8 mouse cellular contexts compared by ENCODE assay signal in the genomic region with DNA sequence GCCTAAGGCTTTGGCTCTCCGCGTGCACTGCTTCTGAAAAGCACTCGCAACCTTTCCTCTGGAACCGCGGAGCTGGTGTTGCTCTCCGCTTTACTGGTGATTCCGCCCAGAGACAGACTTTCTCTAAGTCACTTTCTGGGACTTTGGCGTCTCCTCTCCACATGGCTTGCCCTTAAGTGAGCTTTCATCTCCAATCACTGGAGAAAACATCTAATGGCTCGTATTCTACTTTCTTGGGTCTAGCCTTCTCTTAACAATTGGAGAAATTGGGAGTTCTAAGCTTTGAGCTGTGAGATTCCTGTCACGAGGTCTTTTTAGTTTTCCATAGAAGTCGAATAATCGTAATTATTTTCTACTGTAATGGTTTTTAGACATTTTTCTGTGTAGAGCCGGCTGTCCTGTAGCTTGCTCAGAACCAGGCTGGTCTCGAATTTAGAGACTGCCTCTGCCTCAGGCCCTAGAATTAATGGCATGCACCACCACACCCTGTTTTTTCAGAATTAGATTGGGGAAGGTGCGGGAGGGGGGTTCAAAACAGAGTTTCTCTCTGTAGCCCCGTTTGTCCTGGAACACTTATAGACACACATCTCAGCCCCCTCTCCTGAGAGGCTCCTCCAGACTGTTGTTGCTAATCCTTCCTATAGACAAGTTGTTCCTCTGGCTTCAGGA. TPM values are rescaled to one million over a fixed set of nuclear protein-coding genes. Genes with fewer than 3 reads are reported as not detected.
A peak's percentile ranks its signal among the peaks of the same experiment; 100 is the strongest.
DNase-seq lines count a peak whose midpoint lies in the region; ATAC-seq and TF ChIP-seq lines count a peak whose summit lies in the region.

No protein-coding gene starts in this region.

- no peaks in the 10 kb centered on the region; the same call in 1 of the 2 replicates for H3K4me1 ChIP-seq in spleen, adult 2 months (ENCODE audit: control insufficient read depth, insufficient read depth, insufficient read length)
- peaks cover 21% of the 10 kb centered on the region for H3K4me1 ChIP-seq in limb, embryonic 12.5 days (replicated peaks)
- peaks cover 10% of the 10 kb centered on the region; the same call in 1 of the 2 replicates for H3K4me1 ChIP-seq in stomach, embryonic 15.5 days

- DNase-seq in adrenal gland, postnatal 25 days, result peak; percentile 4
- DNase-seq in adrenal gland, postnatal 14 days, result no peak
- DNase-seq in spleen, adult 2 months (ENCODE audit: low read depth in 1 of 2, low spot score in 2 of 2), result no peak
- no peak for DNase-seq in spleen, adult 12 weeks (ENCODE audit: low spot score)
- DNase-seq in adrenal gland, adult 8-10 months, result no peak
- DNase-seq in thymus, postnatal 10 days (ENCODE audit: low spot score in 2 of 2), result no peak

- no peak overlapping the region for H3K27ac ChIP-seq in spleen, adult 2 months (ENCODE audit: insufficient read depth, low read length)
- peak overlapping the region; percentile 82 for H3K27ac ChIP-seq in limb, embryonic 12.5 days
- H3K27ac ChIP-seq in stomach, embryonic 15.5 days, result peak overlapping the region; percentile 83

- 2% methylated on average over 16 of the region's 16 CpGs for WGBS in spleen, adult 2 months
- 1% methylated on average over 16 of the region's 16 CpGs for WGBS in limb, embryonic 12.5 days
- whole genome bisulfite sequencing in stomach, embryonic 15.5 days, result under 1% methylated on average over 16 of the region's 16 CpGs

- TF ChIP-seq CTCF in spleen, adult 2 months (IDR thresholded peaks at IDR 0.05; ENCODE audit: extremely low read depth, insufficient read depth, insufficient read length, insufficient replicate concordance), result no peak

- H3K4me3 ChIP-seq in spleen, adult 2 months (ENCODE audit: extremely low read depth, insufficient read depth, insufficient read length), result peak overlapping the region; percentile 80
- peak overlapping the region; percentile 78 for H3K4me3 ChIP-seq in limb, embryonic 12.5 days (replicated peaks)
- peak overlapping the region; percentile 92 for H3K4me3 ChIP-seq in stomach, embryonic 15.5 days (replicated peaks)

- H3K4me2 ChIP-seq in limb, embryonic 12.5 days, result peak overlapping the region; percentile 83
- H3K4me2 ChIP-seq in stomach, embryonic 15.5 days, result peak overlapping the region; percentile 80

- no peaks in the 10 kb centered on the region for H3K27me3 ChIP-seq in spleen, adult 2 months (ENCODE audit: control insufficient read depth, insufficient read depth, low read length)
- no peaks in the 10 kb centered on the region for H3K27me3 ChIP-seq in limb, embryonic 12.5 days
- no peaks in the 10 kb centered on the region for H3K27me3 ChIP-seq in stomach, embryonic 15.5 days (replicated peaks)

- no peaks in the 10 kb centered on the region for H3K9me3 ChIP-seq in limb, embryonic 12.5 days
- no peaks in the 10 kb centered on the region for H3K9me3 ChIP-seq in stomach, embryonic 15.5 days

- TF ChIP-seq POLR2A in spleen, adult 2 months (IDR thresholded peaks at IDR 0.05; ENCODE audit: low read depth, low read length), result no peak

- peak overlapping the region; percentile 77 for H3K9ac ChIP-seq in limb, embryonic 12.5 days (replicated peaks)
- H3K9ac ChIP-seq in stomach, embryonic 15.5 days, result peak overlapping the region; percentile 52

- H3K36me3 ChIP-seq in spleen, adult 2 months (ENCODE audit: control insufficient read depth, insufficient read depth, low read length), result peaks cover 8% of the 10 kb centered on the region
- H3K36me3 ChIP-seq in limb, embryonic 12.5 days, result peaks cover 23% of the 10 kb centered on the region
- H3K36me3 ChIP-seq in stomach, embryonic 15.5 days, result peaks cover 8% of the 10 kb centered on the region; the same call in 1 of the 2 replicates

- ATAC-seq in limb, embryonic 12.5 days (ENCODE audit: insufficient number of reproducible peaks, insufficient read depth, low FRiP score, low TSS enrichment, low read depth), result 0 out of 2 replicates have a peak, but pooled peaks have one; percentile 24
- ATAC-seq in stomach, embryonic 15.5 days (ENCODE audit: insufficient read depth, low FRiP score, low read depth), result no peak

RNA-seq across cellular contexts. Expression of a gene that starts 0.7 kb away (rescaled TPM):
- 0.94 and 1.1 TPM in 2 replicates for total RNA-seq in adrenal gland, postnatal 25 days (2021)
- total RNA-seq in adrenal gland, postnatal 14 days (2021), result 0.94 and 1.5 TPM in 2 replicates
- polyA plus RNA-seq in spleen, adult 2 months (2012; rRNA removed), result 1.2 and 1.5 TPM in 2 replicates
- polyA plus RNA-seq in limb, embryonic 12.5 days (2016; fragmentation: Nextera tagmentation; extraction: Ambion mirVana), result 18.4 and 18.5 TPM in 2 replicates
- polyA plus RNA-seq in stomach, embryonic 15.5 days (2015; fragmentation: Nextera tagmentation; extraction: Ambion mirVana), result 9.7 and 10.2 TPM in 2 replicates
- total RNA-seq in adrenal gland, adult 8-10 months (2022), result under 1 TPM; 0.26 to 0.63 (median 0.33) TPM

RNA-seq across cellular contexts. Expression of a gene that starts 0.7 kb away (rescaled TPM):
- 27.6 and 30.2 TPM in 2 replicates for total RNA-seq in adrenal gland, postnatal 25 days (2021)
- total RNA-seq in adrenal gland, postnatal 14 days (2021), result 34.2 and 39.5 TPM in 2 replicates
- 2.1 and 2.4 TPM in 2 replicates for polyA plus RNA-seq in spleen, adult 2 months (2012; rRNA removed)
- 111 and 112 TPM in 2 replicates for polyA plus RNA-seq in limb, embryonic 12.5 days (2016; fragmentation: Nextera tagmentation; extraction: Ambion mirVana)
- 79.0 and 80.9 TPM in 2 replicates for polyA plus RNA-seq in stomach, embryonic 15.5 days (2015; fragmentation: Nextera tagmentation; extraction: Ambion mirVana)
- total RNA-seq in adrenal gland, adult 8-10 months (2022), result 10 to 100 TPM; 24.1 to 31.1 (median 28.9) TPM

RNA-seq across cellular contexts. Expression of a gene that starts 39.9 kb away (rescaled TPM):
- total RNA-seq in adrenal gland, postnatal 25 days (2021), result 55.9 and 66.4 TPM in 2 replicates
- total RNA-seq in adrenal gland, postnatal 14 days (2021), result 31.5 and 39.8 TPM in 2 replicates
- 33.1 and 39.0 TPM in 2 replicates for polyA plus RNA-seq in spleen, adult 2 months (2012; rRNA removed)
- polyA plus RNA-seq in limb, embryonic 12.5 days (2016; fragmentation: Nextera tagmentation; extraction: Ambion mirVana), result 33.9 and 40.1 TPM in 2 replicates
- polyA plus RNA-seq in stomach, embryonic 15.5 days (2015; fragmentation: Nextera tagmentation; extraction: Ambion mirVana), result 26.6 and 32.5 TPM in 2 replicates
- 10 to 100 TPM; 54.8 to 66.1 (median 59.4) TPM for total RNA-seq in adrenal gland, adult 8-10 months (2022)
